Mouse (Mus musculus): ENCODE data around the gene Hspa1b.
"Not testable (repeated sequence)": the region's sequence is repeated elsewhere in the genome, so short reads cannot be mapped to it uniquely, and the experiment has no call there.

Gene Hspa1b

DNA sequence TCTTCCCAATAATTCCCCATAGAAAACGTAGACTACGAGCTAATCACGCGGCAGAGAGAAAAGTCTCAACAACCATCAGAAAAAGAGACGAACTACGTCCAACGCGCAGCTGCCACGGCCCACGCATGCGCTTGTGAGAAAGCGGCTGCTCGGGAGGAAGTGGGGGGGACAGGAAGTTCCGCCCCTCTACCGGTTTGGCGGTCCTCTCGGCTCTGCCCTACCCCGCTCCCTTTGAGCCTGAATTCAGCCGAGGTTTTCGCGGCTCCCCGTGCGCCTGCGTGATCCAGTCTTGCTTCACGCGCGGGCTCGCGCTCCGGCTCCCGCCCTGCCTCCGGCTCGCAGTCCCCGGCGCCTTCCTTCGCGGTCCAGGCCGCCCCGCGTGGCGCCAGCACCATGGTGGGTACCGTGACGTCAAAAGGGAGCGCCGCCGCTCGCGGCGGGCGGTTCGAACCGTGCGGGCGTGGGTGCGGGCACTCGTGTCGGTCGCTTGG lies 22.7 kb upstream of the Hspa1b start, which contains the start of gene Lsm2:
TSS of gene Lsm2 (plus strand) at position 173 of the 491 bp plus-strand sequence.
- peak; percentile 97 for DNase-seq (ENCODE audit: low spot score)

GRCm38 (mm10) chr17:34980655-34981054 lies 21.6 kb upstream of the Hspa1b start:
- peak; percentile 81 for DNase-seq (ENCODE audit: low spot score)

DNA sequence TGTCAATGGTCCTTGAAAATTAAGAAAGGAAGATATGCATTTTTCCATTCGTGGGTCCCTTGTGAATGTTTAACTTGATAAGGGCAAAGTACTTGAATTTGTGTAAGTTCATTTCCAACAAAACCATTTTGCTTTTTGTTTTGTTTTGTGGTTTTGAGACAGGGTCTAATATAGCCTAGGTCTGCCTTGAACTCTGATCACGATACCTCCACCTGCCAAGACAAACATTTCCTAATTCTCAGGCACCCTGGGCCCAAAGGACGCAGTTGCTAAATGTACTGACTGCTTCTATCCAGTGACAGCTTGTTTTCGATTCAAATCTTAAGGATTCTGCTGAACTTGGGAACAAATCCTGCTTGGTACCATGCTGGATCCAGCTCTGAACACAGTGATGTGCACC lies 20.6 kb upstream of the Hspa1b start:
- no peak for DNase-seq (ENCODE audit: low spot score)

- no peak for DNase-seq (ENCODE audit: low spot score)
Observed at GRCm38 (mm10) chr17:34978239-34978638, 19.2 kb upstream of the Hspa1b start.

- DNase-seq (ENCODE audit: low spot score), result no peak
Observed at GRCm38 (mm10) chr17:34977000-34977399, 18.0 kb upstream of the Hspa1b start.

- no peak for DNase-seq (ENCODE audit: low spot score)
Observed at GRCm38 (mm10) chr17:34975581-34976492, 16.8 kb upstream of the Hspa1b start.

DNA sequence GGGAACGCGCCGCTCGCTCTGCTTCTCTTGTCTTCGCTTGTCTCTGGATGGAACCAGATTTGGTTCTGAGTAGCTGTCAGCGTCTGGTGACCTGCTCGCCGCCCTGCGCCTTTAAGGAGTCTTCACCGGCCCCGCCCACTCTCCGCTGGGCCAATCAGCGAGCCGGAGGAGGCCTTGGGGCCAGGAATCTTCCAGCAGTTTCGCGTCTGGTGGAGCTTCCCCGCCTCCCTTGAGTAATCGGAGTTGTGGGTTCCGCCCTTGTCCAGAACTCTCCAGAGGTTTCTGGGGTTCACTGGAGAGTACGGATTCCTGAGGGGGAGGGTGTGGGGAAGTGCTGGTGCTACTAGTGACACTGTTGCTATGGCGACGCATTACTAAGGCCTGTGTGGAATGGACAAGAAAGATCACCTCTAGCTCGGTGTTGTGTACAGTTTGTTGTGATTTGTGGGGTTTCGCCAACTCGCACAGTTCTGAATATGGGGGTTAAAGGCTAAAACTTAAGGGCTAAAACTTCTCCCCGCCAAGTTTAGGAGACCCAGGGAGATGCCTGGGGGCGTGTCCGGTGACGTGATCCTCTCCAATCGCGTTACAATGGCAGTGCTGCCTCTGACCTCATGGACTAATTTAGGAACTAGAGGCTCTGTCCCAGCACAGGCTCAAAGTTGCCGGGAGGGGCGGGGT lies 13.2 kb upstream of the Hspa1b start, which contains the start of the genes Hspa1a and Hspa1l:
TSS of gene Hspa1a (minus strand) at position 88 of the 681 bp plus-strand sequence.
TSS of gene Hspa1l (plus strand) at position 635 of the 681 bp plus-strand sequence.
- peak; percentile 82 for DNase-seq (ENCODE audit: low spot score)

GRCm38 (mm10) chr17:34971694-34972068 lies 12.6 kb upstream of the Hspa1b start:
- DNase-seq (ENCODE audit: low spot score), result not testable (repeated sequence)

DNA sequence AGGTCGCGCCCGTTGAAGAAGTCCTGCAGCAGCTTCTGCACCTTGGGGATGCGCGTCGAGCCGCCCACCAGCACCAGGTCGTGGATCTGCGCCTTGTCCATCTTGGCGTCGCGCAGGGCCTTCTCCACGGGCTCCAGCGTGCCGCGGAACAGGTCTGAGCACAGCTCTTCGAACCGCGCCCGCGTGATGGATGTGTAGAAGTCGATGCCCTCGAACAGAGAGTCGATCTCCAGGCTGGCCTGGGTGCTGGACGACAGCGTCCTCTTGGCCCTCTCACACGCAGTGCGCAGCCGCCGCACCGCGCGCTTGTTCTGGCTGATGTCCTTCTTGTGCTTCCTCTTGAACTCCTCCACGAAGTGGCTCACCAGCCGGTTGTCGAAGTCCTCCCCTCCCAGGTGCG lies 11.8 kb upstream of the Hspa1b start:
- DNase-seq (ENCODE audit: low spot score), result not testable (repeated sequence)

DNA sequence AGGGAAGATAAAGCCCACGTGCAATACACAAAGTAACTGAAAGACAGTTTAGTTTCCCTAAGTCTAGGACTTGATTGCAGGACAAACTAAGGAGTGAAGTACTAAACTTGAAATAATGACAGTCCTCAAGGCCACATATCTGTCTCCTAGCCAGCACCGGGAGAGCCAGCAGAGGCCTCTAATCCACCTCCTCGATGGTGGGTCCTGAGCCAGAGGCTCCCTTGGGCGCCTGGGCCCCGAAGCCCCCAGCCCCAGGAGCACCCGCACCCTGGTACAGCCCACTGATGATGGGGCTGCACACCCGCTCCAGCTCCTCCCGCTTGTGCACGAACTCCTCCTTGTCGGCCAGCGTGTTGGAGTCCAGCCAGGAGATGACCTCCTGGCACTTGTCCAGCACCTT lies 10.8 kb upstream of the Hspa1b start, which contains the start of gene Gm20481:
TSS of gene Gm20481 (plus strand) at position 91 of the 400 bp plus-strand sequence.
- not testable (repeated sequence) for DNase-seq (ENCODE audit: low spot score)

- no peak for DNase-seq (ENCODE audit: low spot score)
Observed at GRCm38 (mm10) chr17:34965627-34966026, 6.6 kb upstream of the Hspa1b start.

DNA sequence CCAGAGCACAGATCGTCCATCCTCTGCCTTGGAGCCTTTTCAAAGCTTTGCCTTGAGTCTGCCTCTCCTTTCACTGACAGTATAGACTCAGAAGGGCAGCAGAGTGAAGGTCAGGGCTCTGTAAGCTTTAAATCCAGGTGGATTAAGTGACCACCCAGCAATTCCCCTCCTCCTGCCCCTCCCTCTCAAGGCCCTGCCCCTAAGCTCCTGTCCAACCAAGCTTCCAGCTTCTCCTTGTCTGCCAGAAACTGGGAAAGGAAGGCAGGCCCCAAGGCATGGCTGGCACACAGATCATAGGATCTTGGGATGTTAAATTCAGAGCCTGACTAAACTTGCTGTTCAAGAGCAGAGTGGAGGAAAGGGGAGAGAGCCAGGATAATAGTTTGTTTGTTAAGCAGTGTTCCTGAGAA lies 5.6 kb upstream of the Hspa1b start:
- DNase-seq (ENCODE audit: low spot score), result peak; percentile 19

DNA sequence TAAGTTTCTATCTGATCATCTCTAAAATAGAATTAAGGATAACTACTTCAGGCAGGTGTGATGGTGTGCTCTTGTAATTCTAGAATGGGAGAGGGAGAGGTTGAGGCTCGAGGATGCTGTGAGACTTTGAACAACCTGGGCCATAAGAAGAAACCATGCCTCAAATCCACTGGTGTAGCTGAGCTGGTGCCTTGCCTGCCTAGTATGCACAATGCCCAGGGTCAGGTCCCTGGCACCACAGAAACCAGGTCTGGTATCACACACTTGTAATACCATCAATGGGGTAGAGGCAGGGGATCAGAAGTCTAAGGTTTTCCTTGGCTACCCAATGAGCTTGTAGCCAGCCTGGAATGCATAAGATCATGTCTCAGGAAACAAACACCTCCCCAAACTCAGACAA lies 3.8 kb upstream of the Hspa1b start:
- no peak for DNase-seq (ENCODE audit: low spot score)

DNA sequence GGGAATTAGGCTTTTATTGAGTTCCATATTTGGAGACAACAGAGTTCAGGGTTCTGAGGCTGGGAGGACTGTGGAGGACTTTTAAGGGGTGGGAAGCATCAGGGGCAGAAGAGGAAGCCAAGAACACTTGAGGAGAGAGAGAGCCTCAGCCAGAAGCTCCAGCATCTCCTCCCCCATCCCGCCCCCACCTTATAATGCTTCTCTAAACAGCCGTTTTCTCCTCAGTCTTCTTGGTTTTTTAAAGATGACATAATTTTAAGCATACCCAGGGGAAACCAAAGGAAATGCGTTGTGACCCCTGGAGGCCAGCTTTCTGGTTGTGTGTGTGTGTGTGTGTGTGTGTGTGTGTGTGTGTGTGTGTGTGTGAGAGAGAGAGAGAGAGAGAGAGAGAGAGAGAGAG lies 3.1 kb upstream of the Hspa1b start:
- no peak for DNase-seq (ENCODE audit: low spot score)

DNA sequence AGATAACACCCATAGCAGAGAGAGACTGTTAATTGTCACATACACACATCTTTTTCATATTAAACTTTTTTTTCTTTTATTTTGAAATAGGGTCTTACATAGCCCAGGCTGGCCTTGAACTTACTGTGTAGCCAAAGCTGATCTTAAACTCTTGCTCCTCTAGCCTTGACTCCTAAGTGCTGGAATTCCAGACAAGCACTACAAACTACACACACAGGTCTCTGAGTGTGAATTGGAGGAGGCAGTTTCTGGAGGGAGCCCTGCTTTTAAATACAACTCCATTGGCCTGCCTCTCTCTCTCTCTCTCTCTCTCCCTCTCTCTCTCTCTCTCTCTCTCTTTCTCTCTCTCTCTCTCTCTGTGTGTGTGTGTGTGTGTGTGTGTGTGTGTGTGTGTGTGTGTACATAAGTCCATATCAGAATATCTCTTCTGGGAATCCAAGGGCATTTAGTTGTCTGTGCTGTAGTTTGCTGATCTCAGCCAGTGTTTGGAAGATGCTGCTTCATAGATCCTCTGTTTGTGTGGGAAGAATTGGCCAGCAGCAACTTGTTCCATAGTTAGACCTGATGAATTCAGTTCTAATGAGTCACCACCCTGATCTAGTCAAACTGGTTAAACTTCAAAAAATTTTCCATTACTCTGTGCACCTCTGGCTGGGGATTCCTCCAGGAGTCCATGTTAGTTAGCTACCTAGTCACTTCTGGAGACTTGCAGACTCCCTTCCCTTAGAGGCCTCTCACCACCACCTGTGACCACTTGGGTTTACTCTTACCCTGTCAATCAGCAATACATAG lies 1.9 kb upstream of the Hspa1b start:
- DNase-seq (ENCODE audit: low spot score), result no peak

GRCm38 (mm10) chr17:34959881-34960515 lies 960 bp upstream of the Hspa1b start:
- DNase-seq (ENCODE audit: low spot score), result peak; percentile 62

GRCm38 (mm10) chr17:34958734-34959129 lies 306 bp downstream of the Hspa1b start:
- DNase-seq (ENCODE audit: low spot score), result not testable (repeated sequence)

DNA sequence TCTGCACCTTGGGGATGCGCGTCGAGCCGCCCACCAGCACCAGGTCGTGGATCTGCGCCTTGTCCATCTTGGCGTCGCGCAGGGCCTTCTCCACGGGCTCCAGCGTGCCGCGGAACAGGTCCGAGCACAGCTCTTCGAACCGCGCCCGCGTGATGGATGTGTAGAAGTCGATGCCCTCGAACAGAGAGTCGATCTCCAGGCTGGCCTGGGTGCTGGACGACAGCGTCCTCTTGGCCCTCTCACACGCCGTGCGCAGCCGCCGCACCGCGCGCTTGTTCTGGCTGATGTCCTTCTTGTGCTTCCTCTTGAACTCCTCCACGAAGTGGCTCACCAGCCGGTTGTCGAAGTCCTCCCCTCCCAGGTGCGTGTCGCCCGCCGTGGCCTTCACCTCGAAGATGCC lies 1.1 kb downstream of the Hspa1b start:
- not testable (repeated sequence) for DNase-seq (ENCODE audit: low spot score)

- DNase-seq (ENCODE audit: low spot score), result not testable (repeated sequence)
Observed at GRCm38 (mm10) chr17:34957291-34957690, 1.7 kb downstream of the Hspa1b start.

GRCm38 (mm10) chr17:34956340-34956739 lies 2.7 kb downstream of the Hspa1b start:
- DNase-seq (ENCODE audit: low spot score), result no peak

GRCm38 (mm10) chr17:34955884-34956283 lies 3.2 kb downstream of the Hspa1b start:
- DNase-seq (ENCODE audit: low spot score), result no peak

Measured in embryo, embryonic 10 days (tissue).